Mouse (Mus musculus): ENCODE data around the gene Pde4c.

- TF ChIP-seq GATA1 (IDR thresholded peaks at IDR 0.05; ENCODE audit: low read length), result no peak
- TF ChIP-seq TAL1 (IDR thresholded peaks at IDR 0.05; ENCODE audit: low read length), result no peak
Measured at GRCm38 (mm10) chr8:70688136-70688535, 35.4 kb upstream of the Pde4c start.

Data from erythroblast, embryonic 14.5 days (primary cell).